Mouse (Mus musculus) Patski (cell line): ENCODE measurements around the gene Wdr31. TPM values are rescaled to one million over a fixed set of nuclear protein-coding genes. Genes with fewer than 3 reads are reported as not detected.

Experiments
- ATAC-seq: fragments of 100-300 bp; one replicate; pipeline ENCODE4 v1.8.0; 2021
- CTCF ChIA-PET: fragments of 350-600 bp; sonication (Branson Sonifier 250); formaldehyde crosslinking; loops from one replicate; lab custom pipeline; 2022; ENCODE audit warnings: inconsistent platforms; lab: Charles Lee
- POLR2A ChIA-PET: fragments of 350-600 bp; sonication (Branson Sonifier 250); formaldehyde crosslinking; loops from one replicate; lab custom pipeline; 2022; ENCODE audit warnings: antibody characterized with exemption, inconsistent platforms; lab: Charles Lee
- DNase-seq: peaks from one replicate; pipeline ENCODE4 v3.0.0-alpha.2; 2011; ENCODE audit warnings: low read depth, low spot score
- H3K27me3 ChIP-seq: fragments of 371-371 bp; one replicate; pipeline ENCODE4 v1.5.1; 2021
- CTCF ChIP-seq: fragments of 100-300 bp; IDR thresholded peaks from one replicate; pipeline ENCODE4 v1.5.1; 2021
- in situ Hi-C: fragments of 300-500 bp; cut with MboI; formaldehyde crosslinking; loops from 3 replicates; pipeline ENCODE4 v1.11.1; 2018; ENCODE audit warnings: low pct_unique_long_range_greater_than_20kb, mixed read lengths
- polyA plus RNA-seq: library from polyadenylated mRNA; unstranded; gene quantifications from one replicate; pipeline ENCODE4 v1.2.3, GENCODE M21; 2021

Gene Wdr31
- polyA plus RNA-seq = 8.5 TPM

GRCm38 (mm10) chr4:62470598-62471051, at the start of gene Wdr31:
TSS of gene Wdr31 (minus strand) at chr4:62470896.
- in situ Hi-C loops = no loop called here
- ATAC-seq = peak; percentile 44
- no peaks in the 10 kb centered on the region for H3K27me3 ChIP-seq
- ChIA-PET POLR2A (no interaction called here), CTCF (no interaction called here)
- DNase-seq = no peak
- no peak for TF ChIP-seq CTCF

GRCm38 (mm10) chr4:62519849-62520233, 49.1 kb upstream of the Wdr31 start, which contains the start of gene Alad:
TSS of gene Alad (minus strand) at chr4:62519918.
- in situ Hi-C loops = loop anchor here (5.0 kb wide), 1 partner anchor 53 kb away; no protein-coding TSS in a partner anchor
- POLR2A ChIA-PET = no interaction called here
- H3K27me3 ChIP-seq = no peaks in the 10 kb centered on the region
- CTCF ChIA-PET = interaction anchor here (1.3 kb wide), 1 partner anchor 65 kb away, joined by 6 read pairs; no protein-coding TSS in a partner anchor
- ATAC-seq (peak; percentile 86), DNase-seq (no peak)
- TF ChIP-seq CTCF = no peak

- in situ Hi-C loops = no loop called here
- peak; percentile 62 for ATAC-seq
- DNase-seq = no peak
- H3K27me3 ChIP-seq = no peaks in the 10 kb centered on the region
- TF ChIP-seq CTCF = no peak
- CTCF ChIA-PET = interaction anchor here (0.9 to 1.3 kb wide), 3 partner anchors 18 to 64 kb away, joined by 3 to 6 read pairs (median 3); no protein-coding TSS in a partner anchor
- POLR2A ChIA-PET = interaction anchor here (1.6 kb wide), 1 partner anchor 112 kb away, joined by 4 read pairs; the partner anchor contains the start of genes Cdc26 and Prpf4
Observed at GRCm38 (mm10) chr4:62519122-62519848, 48.6 kb upstream of the Wdr31 start.

GRCm38 (mm10) chr4:62518416-62519121, 47.9 kb upstream of the Wdr31 start:
- in situ Hi-C loops = no loop called here
- DNase-seq (no peak), ATAC-seq (no peak)
- no peaks in the 10 kb centered on the region for H3K27me3 ChIP-seq
- ChIA-PET POLR2A (interaction anchor here (1.6 kb wide), 1 partner anchor 111 kb away, joined by 4 read pairs; the partner anchor contains the start of genes Cdc26 and Prpf4), CTCF (interaction anchor here (0.6 to 1.3 kb wide), 4 partner anchors 17 to 208 kb away, joined by 3 to 6 read pairs (median 4); no protein-coding TSS in a partner anchor)
- no peak for TF ChIP-seq CTCF

DNA sequence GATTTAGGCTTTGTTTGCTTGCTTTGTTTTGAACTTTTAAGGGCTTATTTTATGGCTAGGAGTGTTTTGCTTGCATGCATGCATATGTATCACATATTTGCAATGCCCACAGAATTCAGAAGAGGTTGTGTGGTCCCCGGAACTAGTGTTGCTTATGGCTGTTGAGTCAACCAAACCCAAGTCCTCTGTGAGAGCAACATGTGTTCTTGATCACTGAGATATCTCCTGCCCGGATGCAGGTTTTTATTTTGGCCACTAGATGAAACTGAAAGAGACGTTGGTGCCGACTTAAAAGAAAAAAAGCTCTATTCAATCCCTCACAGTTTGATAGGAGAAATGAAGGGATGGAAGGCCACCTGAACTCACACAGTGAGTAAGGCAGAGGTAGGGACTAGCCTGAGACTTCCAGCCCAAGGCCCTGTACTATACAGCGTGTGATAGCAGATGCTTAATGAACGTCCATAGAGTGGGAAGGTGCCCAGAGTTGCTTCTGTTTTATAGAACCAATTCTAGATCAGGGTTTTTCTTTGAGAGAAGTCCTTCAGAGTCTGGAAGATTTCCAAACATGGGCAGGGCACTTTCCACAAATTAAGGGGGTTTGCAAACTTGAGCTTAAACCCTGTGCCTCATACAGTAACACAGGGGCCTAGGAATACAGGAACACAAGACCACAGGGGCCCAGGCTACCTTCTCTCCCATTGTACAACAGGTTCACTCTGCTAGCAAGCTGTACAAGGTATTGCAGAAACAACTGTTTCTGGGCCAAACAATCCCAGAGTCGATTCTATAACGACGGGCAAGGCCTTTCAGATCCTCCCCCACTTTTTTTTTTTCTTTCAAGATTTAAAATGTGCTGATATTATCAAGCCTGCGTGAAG, 47.1 kb upstream of the Wdr31 start:
- ChIA-PET CTCF (interaction anchor here (0.6 to 1.3 kb wide), 4 partner anchors 10 to 209 kb away, joined by 3 to 4 read pairs (median 3); no protein-coding TSS in a partner anchor), POLR2A (interaction anchor here (0.5 to 1.6 kb wide), 2 partner anchors 8 to 110 kb away, joined by 4 to 8 read pairs; partner anchors contain the start of genes Cdc26 and Prpf4)
- no peak for DNase-seq
- ATAC-seq = no peak
- H3K27me3 ChIP-seq = no peaks in the 10 kb centered on the region
- no peak for TF ChIP-seq CTCF
- in situ Hi-C loops = no loop called here

GRCm38 (mm10) chr4:62517046-62517445, 46.4 kb upstream of the Wdr31 start:
- in situ Hi-C loops = no loop called here
- H3K27me3 ChIP-seq = no peaks in the 10 kb centered on the region
- POLR2A ChIA-PET = interaction anchor here (0.5 kb wide), 1 partner anchor 9 kb away, joined by 8 read pairs; no protein-coding TSS in a partner anchor
- TF ChIP-seq CTCF = no peak
- no peak for DNase-seq
- CTCF ChIA-PET = interaction anchor here (1.0 to 1.3 kb wide), 2 partner anchors 9 to 63 kb away, joined by 3 read pairs; no protein-coding TSS in a partner anchor
- no peak for ATAC-seq

DNA sequence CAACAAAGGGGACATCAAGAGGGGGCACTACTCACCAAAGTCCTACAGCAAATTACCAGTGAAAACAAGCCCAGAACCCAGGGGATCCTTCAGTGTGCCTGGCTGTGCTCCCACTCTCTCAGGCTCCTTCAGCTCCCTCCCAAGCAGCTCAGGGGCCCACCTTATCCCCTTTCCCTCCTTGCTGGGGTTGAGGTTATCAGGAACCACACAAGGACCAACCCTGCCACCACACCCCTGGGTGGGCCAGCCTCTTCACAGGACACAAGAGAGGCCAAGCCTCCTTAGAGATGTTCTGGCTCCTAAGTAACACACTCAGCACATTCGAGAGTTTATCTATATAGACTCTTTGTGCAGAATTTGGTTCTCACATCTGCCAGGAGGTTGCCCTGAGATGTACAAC, 45.9 kb upstream of the Wdr31 start:
- H3K27me3 ChIP-seq = no peaks in the 10 kb centered on the region
- no peak for ATAC-seq
- ChIA-PET CTCF (interaction anchor here (1.0 to 1.3 kb wide), 2 partner anchors 9 to 63 kb away, joined by 3 read pairs; no protein-coding TSS in a partner anchor), POLR2A (no interaction called here)
- no peak for TF ChIP-seq CTCF
- DNase-seq = no peak
- in situ Hi-C loops = no loop called here

GRCm38 (mm10) chr4:62516079-62516478, 45.4 kb upstream of the Wdr31 start:
- ATAC-seq = no peak
- POLR2A ChIA-PET = no interaction called here
- TF ChIP-seq CTCF = no peak
- no peak for DNase-seq
- in situ Hi-C loops = no loop called here
- no peaks in the 10 kb centered on the region for H3K27me3 ChIP-seq
- CTCF ChIA-PET = no interaction called here

GRCm38 (mm10) chr4:62515490-62515889, 44.8 kb upstream of the Wdr31 start:
- ChIA-PET CTCF (no interaction called here), POLR2A (no interaction called here)
- no peak for DNase-seq
- H3K27me3 ChIP-seq = no peaks in the 10 kb centered on the region
- in situ Hi-C loops = no loop called here
- no peak for ATAC-seq
- TF ChIP-seq CTCF = no peak

DNA sequence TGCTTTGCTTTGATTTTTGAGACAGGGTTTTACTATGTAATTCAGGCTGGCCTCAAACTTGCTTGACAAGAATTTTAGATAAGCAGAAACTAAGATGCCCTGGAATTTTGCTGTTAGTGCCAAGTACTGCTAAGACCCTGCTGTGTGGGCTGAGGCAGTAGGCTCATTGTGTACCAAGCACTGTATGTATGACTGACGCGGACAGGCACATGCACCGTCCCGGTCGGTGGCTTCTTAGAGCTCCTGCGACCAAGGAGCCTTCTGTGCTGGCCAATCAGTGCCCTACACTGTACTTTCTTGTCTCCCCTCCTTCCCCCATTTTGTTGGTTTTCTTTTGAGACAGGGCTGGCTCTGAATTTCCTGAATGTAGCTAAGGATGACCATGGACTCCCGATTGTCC, 44.3 kb upstream of the Wdr31 start:
- in situ Hi-C loops = no loop called here
- no peak for TF ChIP-seq CTCF
- no peak for ATAC-seq
- ChIA-PET CTCF (no interaction called here), POLR2A (no interaction called here)
- no peaks in the 10 kb centered on the region for H3K27me3 ChIP-seq
- no peak for DNase-seq
